Mouse (Mus musculus) embryo, embryonic 10 days (tissue): ENCODE results near the gene Ccdc88b.

Source experiments
- DNase-seq: peaks from one replicate; pipeline ENCODE4 v3.0.0-alpha.2; 2015; ENCODE audit warnings: low spot score

The Ccdc88b gene

DNA sequence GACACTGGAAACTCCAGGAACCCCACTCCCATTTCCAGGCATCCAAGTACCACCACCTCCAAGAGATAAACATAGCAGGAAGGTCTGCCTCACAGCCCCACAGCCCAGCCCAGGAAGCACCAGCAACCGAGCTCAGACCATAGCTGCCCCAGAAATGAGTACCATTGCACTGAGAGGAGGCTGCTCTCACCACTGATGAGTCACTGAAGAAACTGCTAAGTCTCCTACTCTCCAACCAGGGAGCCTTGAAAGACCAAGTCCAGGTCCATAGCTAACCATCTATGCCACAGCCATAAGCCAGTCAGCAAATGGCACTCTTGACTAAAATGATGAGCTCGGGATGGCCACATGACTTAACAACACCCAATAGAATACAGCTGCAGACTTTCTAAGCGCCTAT, 31.4 kb downstream of the Ccdc88b start:
- DNase-seq: no peak

GRCm38 (mm10) chr19:6825384-6825783, 32.6 kb downstream of the Ccdc88b start:
- DNase-seq: no peak

- no peak for DNase-seq
Observed at GRCm38 (mm10) chr19:6820538-6821195, 37.3 kb downstream of the Ccdc88b start.

DNA sequence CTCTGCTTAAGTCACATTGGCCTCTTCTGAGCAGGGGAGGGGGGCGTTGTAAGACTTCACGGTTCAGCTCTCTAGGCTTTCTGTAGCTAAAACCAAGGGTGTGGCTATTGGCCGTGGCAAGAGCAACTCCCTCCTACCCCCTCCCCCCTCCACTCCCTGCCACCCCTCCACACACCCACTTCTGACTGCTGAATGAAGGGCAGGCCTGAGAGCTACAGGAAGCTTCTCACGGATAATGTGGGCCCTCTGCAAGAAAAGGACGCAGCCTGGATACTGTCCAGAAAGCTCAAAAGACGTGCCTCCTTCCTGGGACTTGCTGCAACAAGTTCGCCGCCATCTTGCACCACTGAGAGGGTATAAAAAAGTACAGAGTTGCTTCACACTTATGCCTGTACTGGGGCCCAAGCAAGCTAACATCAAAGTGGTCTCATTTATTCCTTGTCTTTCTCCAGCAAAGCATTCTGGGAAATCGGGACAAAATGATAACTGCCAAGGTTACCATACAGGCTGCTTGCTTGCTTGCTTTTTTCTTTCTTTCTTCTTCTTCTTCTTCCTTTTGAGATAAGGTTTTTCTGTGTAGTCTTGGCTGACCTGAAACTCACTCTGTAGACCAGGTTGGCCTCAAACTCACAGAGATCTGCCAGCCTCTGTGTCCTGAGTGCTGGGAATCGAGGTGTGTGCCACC, 38.7 kb downstream of the Ccdc88b start:
- DNase-seq: no peak

DNA sequence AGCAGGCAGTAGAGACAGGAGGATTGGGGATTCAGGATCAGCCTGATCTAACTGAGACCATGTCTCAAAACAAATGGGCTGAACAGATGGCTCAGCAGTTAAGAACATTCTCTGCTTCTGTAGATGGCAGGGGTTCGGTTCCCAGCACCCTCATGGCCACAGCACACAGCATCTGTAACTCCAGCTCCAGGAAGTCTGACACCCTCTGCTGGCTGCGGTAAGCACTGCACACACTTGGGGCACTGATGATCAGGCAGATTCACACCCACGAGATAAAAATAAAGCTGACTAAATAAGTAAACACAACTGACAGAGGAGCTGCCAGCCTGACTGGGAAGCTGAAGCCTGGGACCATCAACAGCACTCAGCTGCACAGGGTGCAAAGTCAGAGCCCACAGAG, 43.1 kb downstream of the Ccdc88b start:
- DNase-seq: no peak

GRCm38 (mm10) chr19:6814366-6814765, 43.6 kb downstream of the Ccdc88b start:
- peak; percentile 55 for DNase-seq
